Mouse (Mus musculus) neural tube, embryonic 14.5 days (tissue): Measurements from ENCODE around the gene Pnpla3. TPM values are rescaled to one million over a fixed set of nuclear protein-coding genes. Genes with fewer than 3 reads are reported as not detected.

Experiments used
- ATAC-seq: fragments of 200-750 bp; cut with Nextera tagmentation; 2 replicates; pipeline ENCODE4 v1.8.0; 2017; ENCODE audit warnings: low read depth, mild to moderate bottlenecking, moderate TSS enrichment, moderate library complexity
- H3K27ac ChIP-seq: fragments of 300-500 bp; sonication (generic); 2 replicates; pipeline ENCODE4 v1.5.1; 2014; ENCODE audit warnings: low read depth, mild to moderate bottlenecking, control low read depth, low read length, moderate library complexity, mixed read lengths
- H3K27me3 ChIP-seq: fragments of 300-500 bp; sonication (generic); 2 replicates; pipeline ENCODE4 v1.6.1; 2014; ENCODE audit warnings: low read length; ENCODE audit not compliant: control insufficient read depth, insufficient read depth
- H3K36me3 ChIP-seq: fragments of 300-500 bp; sonication (generic); 2 replicates; pipeline ENCODE4 v1.6.1; 2014; ENCODE audit warnings: low read length, mixed read lengths; ENCODE audit not compliant: control insufficient read depth, insufficient read depth
- H3K4me1 ChIP-seq: fragments of 300-500 bp; sonication (generic); 2 replicates; pipeline ENCODE4 v1.6.1; 2014; ENCODE audit warnings: low read length; ENCODE audit not compliant: control insufficient read depth, insufficient read depth
- H3K4me2 ChIP-seq: fragments of 300-500 bp; sonication (generic); 2 replicates; pipeline ENCODE4 v1.6.1; 2014; ENCODE audit warnings: mild to moderate bottlenecking, low read depth, low read length, control low read depth
- H3K4me3 ChIP-seq: fragments of 300-500 bp; sonication (generic); 2 replicates; pipeline ENCODE4 v1.5.1; 2014; ENCODE audit warnings: low read depth, low read length, control low read depth, mixed read lengths
- H3K9ac ChIP-seq: fragments of 300-500 bp; sonication (generic); replicated peaks from 2 replicates; pipeline ENCODE4 v1.6.1; 2014; ENCODE audit warnings: low read depth, mild to moderate bottlenecking, control low read depth, low read length, mixed read lengths
- H3K9me3 ChIP-seq: fragments of 300-500 bp; sonication (generic); 2 replicates; pipeline ENCODE4 v1.6.1; 2016; ENCODE audit warnings: low read length; ENCODE audit not compliant: control insufficient read depth
- WGBS: fragments of 180-500 bp; shearing (Covaris S2); extraction: QIAGEN DNeasy Blood & Tissue Kit; methylation state at CpG from one replicate; pipeline ENCODE4 v1.1.7; 2014; 5-methylcytosine and 5-hydroxymethylcytosine counted together
- polyA plus RNA-seq: library from polyadenylated mRNA; unstranded; fragments of >200 nt; fragmentation: Nextera tagmentation; extraction: Ambion mirVana; gene quantifications from 2 replicates; pipeline ENCODE4 v1.2.1, GENCODE M21; 2014

Gene Pnpla3
- polyA plus RNA-seq, 1 experiment from 2014 or later = 6.1 TPM

DNA sequence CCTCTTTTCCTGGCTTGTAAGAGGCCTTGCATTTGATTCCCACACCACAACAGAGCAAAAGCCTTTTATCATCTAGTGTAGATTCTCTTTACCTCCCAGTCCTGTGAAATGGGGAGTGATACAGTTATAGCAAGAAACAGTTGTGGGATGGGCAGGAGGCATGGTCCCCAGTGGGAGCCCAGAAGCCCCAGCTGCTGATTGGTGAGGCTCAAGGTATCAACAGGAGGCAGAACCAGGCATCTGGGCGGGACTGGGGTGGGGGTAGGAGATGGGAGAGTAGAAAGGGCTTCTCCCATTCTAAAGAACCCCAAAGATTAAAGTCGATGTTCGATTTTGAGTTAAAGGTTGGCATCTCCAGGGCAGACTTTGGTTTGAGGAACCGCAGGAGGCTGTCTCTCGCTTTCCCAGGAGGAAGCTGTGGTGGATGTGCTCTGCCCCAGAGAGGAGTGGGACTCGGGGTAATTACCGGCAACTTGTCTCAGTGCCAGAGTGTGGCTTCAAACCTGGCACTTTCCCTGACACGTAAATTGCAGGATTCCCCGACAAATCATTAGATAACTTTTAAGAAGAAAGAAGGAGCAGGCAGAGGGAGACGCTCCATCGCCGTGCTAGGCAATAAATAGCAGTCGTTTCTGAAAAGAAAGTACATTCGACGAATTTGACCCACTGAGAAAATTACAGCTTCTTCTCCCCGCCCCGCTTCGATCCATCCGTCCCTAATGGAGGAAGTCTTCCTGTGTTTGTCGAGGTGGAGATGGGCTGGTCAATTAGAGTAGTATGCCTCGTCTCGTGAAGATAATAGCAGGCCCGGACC, 50.5 kb downstream of the Pnpla3 start:
- Histone ChIP-seq H3K4me2 (no peak overlapping the region), H3K4me1 (peaks cover 14% of the 10 kb centered on the region; the same call in 1 of the 2 replicates), H3K36me3 (no peaks in the 10 kb centered on the region), H3K27me3 (no peaks in the 10 kb centered on the region), H3K27ac (no peak overlapping the region), H3K9ac (no peak overlapping the region), H3K4me3 (no peak overlapping the region), H3K9me3 (no peaks in the 10 kb centered on the region)
- ATAC-seq = 0 out of 2 replicates have a peak, but pooled peaks have one; percentile 36
- 14% methylated on average over 23 of the region's 23 CpGs for WGBS

DNA sequence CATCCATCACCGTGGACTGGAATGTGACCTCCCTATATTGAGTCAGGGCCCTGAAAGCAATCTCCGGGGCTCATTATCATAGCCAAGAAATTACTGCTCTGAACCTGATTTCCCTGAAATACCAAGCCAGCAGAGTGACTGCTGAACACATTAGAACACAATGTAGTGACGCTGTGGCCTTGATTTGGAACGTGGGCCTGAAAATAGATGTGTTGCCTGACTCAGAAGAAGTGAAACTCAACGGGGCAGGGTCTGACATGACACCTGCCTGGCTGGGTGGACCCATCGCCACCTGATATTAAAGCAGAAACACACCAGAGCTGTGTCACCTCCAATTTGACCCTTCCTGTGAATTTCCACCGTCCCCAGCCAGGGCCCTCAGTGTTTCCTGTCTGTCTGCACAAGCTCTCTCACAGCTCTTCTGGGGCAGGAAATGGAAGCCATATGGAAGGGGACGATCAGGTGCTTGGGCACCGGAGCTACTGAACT, 51.2 kb downstream of the Pnpla3 start:
- 25% methylated on average over 9 of the region's 9 CpGs for WGBS
- peaks cover 17% of the 10 kb centered on the region; the same call in 1 of the 2 replicates for H3K4me1 ChIP-seq
- H3K9ac ChIP-seq = no peak overlapping the region
- H3K27me3 ChIP-seq = no peaks in the 10 kb centered on the region
- H3K4me2 ChIP-seq = no peak overlapping the region
- no peak for ATAC-seq
- H3K4me3 ChIP-seq = no peak overlapping the region
- H3K36me3 ChIP-seq = no peaks in the 10 kb centered on the region
- 0 out of 2 replicates have a peak overlapping the region, but pooled peaks have one; percentile 22 for H3K27ac ChIP-seq
- no peaks in the 10 kb centered on the region for H3K9me3 ChIP-seq

DNA sequence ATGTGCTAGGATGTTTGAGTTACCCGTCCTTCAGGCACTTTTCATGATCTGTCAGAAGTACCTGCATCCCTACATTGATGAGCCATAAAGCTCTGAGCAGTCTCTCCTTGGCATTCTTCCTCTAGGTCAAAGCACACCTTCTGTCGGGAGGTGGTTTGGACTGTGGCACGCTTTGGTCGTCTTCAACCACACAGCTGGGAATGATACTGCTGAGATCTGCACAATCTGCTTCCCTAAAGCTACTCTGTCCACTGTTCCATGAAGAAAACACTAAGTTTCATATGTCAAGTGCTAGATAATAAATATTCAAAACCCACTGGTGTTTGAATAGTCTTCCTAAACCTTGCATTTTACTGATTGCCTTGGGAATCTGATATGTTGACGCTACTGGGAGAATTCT, 53.9 kb downstream of the Pnpla3 start:
- WGBS = 65% methylated on average over 5 of the region's 5 CpGs
- Histone ChIP-seq H3K9me3 (no peaks in the 10 kb centered on the region), H3K9ac (no peak overlapping the region), H3K27me3 (no peaks in the 10 kb centered on the region), H3K36me3 (no peaks in the 10 kb centered on the region), H3K4me3 (no peak overlapping the region), H3K27ac (no peak overlapping the region), H3K4me1 (peaks cover 31% of the 10 kb centered on the region; the same call in 1 of the 2 replicates), H3K4me2 (no peak overlapping the region)
- no peak for ATAC-seq

DNA sequence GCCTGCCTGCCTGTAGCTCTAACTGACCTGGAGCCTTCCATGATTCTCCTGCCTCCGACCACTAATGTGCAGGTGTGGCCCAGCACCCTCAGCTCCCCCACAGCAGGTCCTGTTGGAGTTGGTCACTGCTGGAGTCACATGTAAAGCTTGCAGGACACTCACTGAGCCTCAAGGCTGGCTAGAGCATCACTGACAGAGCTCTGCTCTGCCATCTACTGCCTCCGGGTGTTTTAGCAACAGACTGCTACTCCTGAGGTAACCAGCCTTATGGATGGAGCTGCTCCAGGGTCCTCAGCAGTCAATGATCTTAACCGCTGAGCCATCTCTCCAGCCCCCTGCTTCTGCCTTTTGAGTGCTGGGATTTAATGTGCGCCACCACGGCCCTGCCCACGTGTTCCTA, 55.8 kb downstream of the Pnpla3 start:
- Histone ChIP-seq H3K4me3 (no peak overlapping the region), H3K4me1 (peaks cover 33% of the 10 kb centered on the region), H3K27me3 (no peaks in the 10 kb centered on the region), H3K9me3 (no peaks in the 10 kb centered on the region), H3K4me2 (no peak overlapping the region), H3K36me3 (no peaks in the 10 kb centered on the region), H3K9ac (no peak overlapping the region), H3K27ac (no peak overlapping the region)
- ATAC-seq = no peak
- 24% methylated on average over 6 of the region's 6 CpGs for WGBS

DNA sequence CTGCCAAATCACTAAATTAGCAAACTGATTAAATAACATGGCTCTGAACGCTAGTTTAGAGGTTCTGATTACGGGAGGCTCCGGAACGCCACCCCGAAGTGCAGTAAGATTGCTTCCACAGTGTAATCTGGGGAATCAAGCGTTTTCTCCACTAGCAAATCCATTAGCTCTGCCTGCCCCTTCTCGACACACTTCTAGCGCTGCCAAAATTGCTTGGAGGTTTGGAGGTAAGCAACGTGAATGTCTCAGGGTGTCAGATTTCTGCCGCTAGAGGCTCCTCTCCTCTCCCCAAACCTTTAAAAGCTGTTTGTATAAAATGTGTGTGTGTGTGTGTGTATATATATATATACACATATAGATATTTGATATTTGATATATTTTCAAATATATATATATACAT, 57.1 kb downstream of the Pnpla3 start:
- no peak overlapping the region for H3K4me2 ChIP-seq
- H3K9ac ChIP-seq = no peak overlapping the region
- peaks cover 26% of the 10 kb centered on the region for H3K4me1 ChIP-seq
- H3K36me3 ChIP-seq = no peaks in the 10 kb centered on the region
- WGBS = 34% methylated on average over 10 of the region's 10 CpGs
- H3K27ac ChIP-seq = 0 out of 2 replicates have a peak overlapping the region, but pooled peaks have one; percentile 28
- H3K9me3 ChIP-seq = no peaks in the 10 kb centered on the region
- H3K27me3 ChIP-seq = no peaks in the 10 kb centered on the region
- no peak for ATAC-seq
- H3K4me3 ChIP-seq = no peak overlapping the region

DNA sequence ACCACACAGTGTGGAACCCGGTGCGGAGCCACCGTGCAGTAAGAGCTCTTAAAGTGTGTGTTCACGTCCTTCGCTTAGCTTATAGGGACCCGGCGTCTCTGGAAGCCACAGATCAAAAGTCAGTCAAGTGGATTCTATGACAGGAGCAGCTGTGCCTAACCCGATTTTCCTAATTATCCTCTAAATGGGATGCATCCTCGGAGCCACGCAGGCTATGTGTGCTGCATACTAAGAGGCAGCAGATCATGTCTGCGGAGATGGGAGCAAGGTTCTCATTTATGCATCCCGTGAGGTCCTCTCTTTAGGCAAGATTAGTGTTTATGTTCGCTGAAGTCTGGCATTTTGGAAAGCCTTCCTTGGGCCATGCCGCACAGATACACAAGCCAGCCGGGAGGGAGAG, 59.3 kb downstream of the Pnpla3 start:
- H3K9me3 ChIP-seq = no peaks in the 10 kb centered on the region
- peak; percentile 68; the same call in 1 of the 2 replicates for ATAC-seq
- no peaks in the 10 kb centered on the region for H3K36me3 ChIP-seq
- H3K27me3 ChIP-seq = no peaks in the 10 kb centered on the region
- peak overlapping the region; percentile 55 for H3K27ac ChIP-seq
- H3K4me3 ChIP-seq = no peak overlapping the region
- 23% methylated on average over 15 of the region's 15 CpGs for WGBS
- H3K9ac ChIP-seq = no peak overlapping the region
- peaks cover 39% of the 10 kb centered on the region for H3K4me1 ChIP-seq
- H3K4me2 ChIP-seq = no peak overlapping the region

DNA sequence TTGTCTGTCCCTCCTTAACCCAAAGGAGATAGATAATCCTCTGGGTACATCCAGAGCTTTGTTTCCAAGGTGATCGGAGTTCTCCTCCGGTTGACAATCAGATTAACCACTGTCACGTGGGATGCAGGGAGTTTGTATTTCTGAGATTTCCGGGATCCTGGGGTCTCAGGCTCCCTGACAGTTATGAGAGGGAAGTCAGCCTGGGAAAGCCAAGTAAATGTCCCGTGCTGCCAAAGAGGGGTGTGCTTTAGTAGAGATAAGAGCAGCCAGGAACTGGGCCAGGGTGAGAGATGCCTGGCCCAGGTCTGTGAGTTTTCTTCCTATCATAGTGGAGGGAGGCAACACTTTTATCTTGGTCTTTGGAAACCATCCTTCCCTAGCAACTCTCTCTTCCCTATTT, 63.0 kb downstream of the Pnpla3 start:
- ATAC-seq = no peak
- Histone ChIP-seq H3K9ac (no peak overlapping the region), H3K27ac (0 out of 2 replicates have a peak overlapping the region, but pooled peaks have one; percentile 4), H3K27me3 (no peaks in the 10 kb centered on the region), H3K36me3 (no peaks in the 10 kb centered on the region), H3K4me3 (no peak overlapping the region), H3K9me3 (no peaks in the 10 kb centered on the region), H3K4me2 (peak overlapping the region; percentile 83), H3K4me1 (peaks cover 33% of the 10 kb centered on the region)
- 23% methylated on average over 5 of the region's 5 CpGs for WGBS

DNA sequence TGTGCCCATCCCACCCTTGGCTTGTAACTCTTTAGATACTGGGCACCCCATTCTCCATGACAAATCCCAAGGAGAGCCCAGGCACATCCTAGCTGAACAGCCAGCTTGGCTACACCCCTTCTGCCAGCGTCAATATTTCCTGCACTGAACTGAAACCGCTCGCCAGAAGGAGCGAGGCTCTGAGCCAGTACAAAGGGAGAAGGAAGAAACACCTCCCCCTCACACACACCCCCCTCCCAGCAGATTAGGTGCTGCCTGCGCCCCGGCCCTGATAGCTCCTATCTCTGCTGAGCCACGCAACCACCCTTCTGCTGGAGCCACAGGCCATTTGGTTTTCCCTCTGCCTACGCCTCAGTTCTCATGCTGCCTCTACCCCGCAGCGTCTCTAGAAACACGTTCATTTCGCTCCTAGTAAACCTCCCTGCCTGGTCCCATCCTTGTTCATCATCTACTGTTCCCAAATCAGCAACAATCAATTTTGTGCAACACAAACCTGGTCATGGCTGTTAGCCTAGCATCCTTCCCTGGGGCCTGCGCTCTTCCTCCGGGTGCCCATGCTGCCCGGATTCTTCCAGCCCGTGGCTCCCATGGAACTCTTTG, 63.6 kb downstream of the Pnpla3 start:
- H3K4me2 ChIP-seq = peak overlapping the region; percentile 83
- ATAC-seq = peak; percentile 28
- H3K27me3 ChIP-seq = no peaks in the 10 kb centered on the region
- no peaks in the 10 kb centered on the region for H3K36me3 ChIP-seq
- peak overlapping the region; percentile 31 for H3K4me3 ChIP-seq
- peaks cover 30% of the 10 kb centered on the region for H3K4me1 ChIP-seq
- H3K27ac ChIP-seq = peak overlapping the region; percentile 57
- H3K9me3 ChIP-seq = no peaks in the 10 kb centered on the region
- 3% methylated on average over 16 of the region's 16 CpGs for WGBS
- peak overlapping the region; percentile 55 for H3K9ac ChIP-seq
